Mouse (Mus musculus) brain, embryonic 14.5 days (tissue): ENCODE data around the gene Prap1. TPM values are rescaled to one million over a fixed set of nuclear protein-coding genes. Genes with fewer than 3 reads are reported as not detected.
A peak's percentile ranks its signal among the peaks of the same experiment; 100 is the strongest.

Experiments used
- DNase-seq: peaks from one replicate; pipeline ENCODE4 v3.0.0-alpha.2; 2011; ENCODE audit warnings: low read depth
- CTCF ChIP-seq: fragments of 200-500 bp; IDR thresholded peaks from 2 replicates; pipeline ENCODE4 v1.5.1; 2012; ENCODE audit warnings: inconsistent platforms, mild to moderate bottlenecking, moderate library complexity, borderline replicate concordance; ENCODE audit not compliant: insufficient read depth, insufficient read length; ENCODE audit errors: extremely low read depth
- POLR2A ChIP-seq: fragments of 200-500 bp; IDR thresholded peaks from 2 replicates; pipeline ENCODE4 v1.6.1; 2012; ENCODE audit warnings: mild to moderate bottlenecking, inconsistent platforms, borderline replicate concordance; ENCODE audit not compliant: poor library complexity, insufficient read depth, insufficient read length, severe bottlenecking; ENCODE audit errors: extremely low read depth
- polyA plus RNA-seq: library from polyadenylated mRNA; depleted of rRNA; stranded (reverse); fragments of >200 nt; gene quantifications from 2 replicates; pipeline ENCODE4 v1.2.3, GENCODE M21; 2012

The Prap1 gene
- polyA plus RNA-seq, 1 experiment = 6.4 TPM

DNA sequence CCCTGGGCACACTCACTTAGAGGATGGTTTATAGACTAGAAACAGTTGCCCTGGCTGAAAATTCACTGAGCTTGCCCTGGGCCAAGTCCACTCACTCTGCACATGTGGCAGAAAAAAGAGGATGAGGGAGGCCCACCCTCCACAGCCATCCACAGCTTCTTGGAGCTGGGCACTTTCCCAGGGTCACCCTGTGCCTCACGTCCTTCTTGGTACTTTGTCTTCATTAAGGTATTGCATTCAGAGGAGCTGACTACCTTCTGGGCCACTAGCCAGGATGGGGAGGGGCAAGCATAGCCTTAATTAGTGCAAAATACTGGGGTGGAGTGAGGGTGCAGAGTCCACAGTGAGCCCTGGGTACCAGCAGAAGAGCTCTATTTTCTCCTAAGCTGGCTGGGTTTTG, 2.4 kb downstream of the Prap1 start:
- TF ChIP-seq POLR2A (no peak), CTCF (no peak)
- peak; percentile 31 for DNase-seq

DNA sequence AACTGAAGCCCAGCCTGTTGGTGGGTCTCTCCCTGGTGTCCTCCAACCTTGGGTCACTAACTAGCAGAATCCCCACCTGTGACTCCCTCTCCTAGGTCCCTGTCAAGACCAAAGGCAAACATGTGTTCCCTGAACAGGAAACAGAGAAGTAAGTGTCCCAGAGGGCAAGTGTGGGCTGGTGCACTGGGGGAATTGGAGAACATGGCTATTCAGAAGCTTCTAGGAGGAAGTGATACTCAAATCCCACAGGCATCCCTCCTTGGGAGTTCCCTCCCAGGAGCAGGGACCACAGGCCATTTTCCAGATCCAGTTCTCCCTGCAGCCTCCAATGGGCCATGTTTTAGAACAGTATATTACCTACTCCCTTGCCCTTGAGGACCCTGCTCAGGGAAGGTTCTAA, 2.9 kb downstream of the Prap1 start:
- TF ChIP-seq POLR2A (no peak), CTCF (no peak)
- DNase-seq = no peak

DNA sequence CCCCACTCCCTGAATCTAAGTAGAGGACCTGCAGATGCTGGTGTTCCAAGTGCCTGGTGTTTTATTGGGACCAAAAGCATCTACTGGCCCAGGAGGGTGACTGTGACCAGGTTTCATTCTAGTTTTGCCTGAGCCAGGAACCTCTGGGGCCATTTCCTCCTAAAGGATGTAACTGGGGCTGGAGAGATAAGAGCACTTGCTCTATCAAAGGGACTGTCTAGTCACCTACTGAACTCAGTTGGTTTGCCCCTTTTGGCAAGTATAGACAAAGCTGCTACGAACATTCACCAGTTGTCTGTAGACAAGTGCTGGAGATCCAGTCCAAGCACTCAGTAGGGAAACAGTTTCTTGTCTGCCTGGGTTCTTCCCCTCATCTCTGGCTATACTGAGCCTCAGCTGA, 5.3 kb downstream of the Prap1 start:
- no peak for TF ChIP-seq CTCF
- no peak for TF ChIP-seq POLR2A
- no peak for DNase-seq

DNA sequence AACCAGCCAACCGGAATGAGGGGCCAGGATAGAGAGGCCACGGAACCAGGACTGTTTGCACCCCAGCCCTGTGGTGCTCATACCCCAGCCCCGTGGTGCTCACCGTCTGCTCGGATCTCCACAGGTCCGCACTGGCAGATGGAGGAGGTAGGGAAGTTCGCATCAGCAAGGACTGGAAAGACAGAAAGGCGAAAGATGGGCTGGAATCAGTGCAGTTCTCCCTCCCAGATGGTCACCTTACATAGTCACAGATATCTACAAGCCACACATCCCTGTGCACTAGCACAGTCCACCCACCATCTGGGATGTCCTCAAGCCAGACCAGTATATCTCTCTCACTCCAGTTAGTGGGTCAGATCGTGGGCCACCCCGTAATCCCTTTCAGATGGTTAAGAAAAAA, 8.3 kb downstream of the Prap1 start:
- TF ChIP-seq CTCF (no peak), POLR2A (no peak)

DNA sequence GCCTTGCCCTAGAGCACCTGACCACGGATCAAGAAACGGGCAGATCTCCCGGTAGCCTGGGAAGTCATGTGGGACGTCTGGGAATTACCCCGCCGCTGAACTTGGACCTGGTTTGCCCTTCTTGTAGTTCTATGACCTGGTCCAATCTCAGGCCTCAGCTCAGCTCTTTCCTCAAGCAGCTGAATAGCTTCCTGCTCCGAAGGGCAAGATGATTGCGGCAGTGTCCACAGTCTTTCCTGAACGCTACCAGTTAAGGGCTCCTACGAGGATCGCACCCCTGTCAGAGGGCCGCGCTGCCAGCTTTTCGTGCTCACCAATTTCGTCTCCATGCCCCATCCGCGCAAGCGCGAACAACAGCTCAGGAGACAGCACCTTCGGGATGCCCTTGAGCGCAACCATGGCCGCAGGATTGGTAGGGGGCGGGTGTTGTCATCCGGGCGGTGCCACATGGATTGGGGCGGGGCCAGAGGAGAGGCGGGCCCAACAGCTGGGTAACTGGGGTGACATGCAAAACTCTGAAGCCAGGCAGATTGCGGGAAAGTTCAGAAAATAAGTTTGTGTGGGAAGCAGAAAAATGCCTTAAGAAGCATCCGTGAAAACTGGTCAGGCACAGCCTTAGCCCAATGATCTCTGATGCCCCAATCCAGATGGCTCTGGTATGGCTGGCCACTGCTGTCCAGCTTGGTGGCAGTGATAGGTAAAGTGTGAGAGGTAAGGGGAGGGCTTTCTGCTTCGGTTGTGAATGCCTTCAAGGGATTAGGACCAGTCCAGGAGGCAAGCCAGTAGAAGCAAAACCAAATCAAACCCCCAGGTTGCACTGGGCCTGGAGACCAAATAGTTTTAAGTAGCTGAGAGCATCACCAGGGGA, 9.0 kb downstream of the Prap1 start, which contains the start of gene Fuom:
Gene Fuom, minus strand, starts transcription at position 449 of the 868 bp plus-strand sequence.
- TF ChIP-seq CTCF = no peak
- no peak; the same call in 1 of the 2 replicates for TF ChIP-seq POLR2A
- peak; percentile 86 for DNase-seq

More for the DNA sequence above, 8.3 kb downstream of the Prap1 start:
- DNase-seq = no peak

DNA sequence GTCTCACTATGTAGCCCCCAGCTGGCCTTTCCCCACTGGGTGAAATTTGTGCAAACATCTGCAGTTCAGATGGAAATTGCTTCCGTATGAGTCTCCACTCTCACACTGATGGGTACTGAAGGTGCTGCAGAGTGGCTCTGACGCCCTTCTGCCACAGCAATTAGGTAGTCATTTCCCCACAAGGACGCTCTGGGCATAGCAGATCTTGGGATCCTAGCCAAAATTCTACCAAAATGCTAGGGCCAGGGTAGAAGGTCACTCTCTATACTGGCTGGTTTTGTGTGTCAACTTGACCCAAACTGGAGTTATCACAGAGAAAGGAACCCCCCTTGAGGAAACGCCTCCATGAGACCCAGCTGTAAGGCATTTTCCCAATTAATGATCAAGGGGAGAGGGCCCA, 10.8 kb downstream of the Prap1 start:
- no peak for DNase-seq
- TF ChIP-seq POLR2A (no peak), CTCF (no peak)

DNA sequence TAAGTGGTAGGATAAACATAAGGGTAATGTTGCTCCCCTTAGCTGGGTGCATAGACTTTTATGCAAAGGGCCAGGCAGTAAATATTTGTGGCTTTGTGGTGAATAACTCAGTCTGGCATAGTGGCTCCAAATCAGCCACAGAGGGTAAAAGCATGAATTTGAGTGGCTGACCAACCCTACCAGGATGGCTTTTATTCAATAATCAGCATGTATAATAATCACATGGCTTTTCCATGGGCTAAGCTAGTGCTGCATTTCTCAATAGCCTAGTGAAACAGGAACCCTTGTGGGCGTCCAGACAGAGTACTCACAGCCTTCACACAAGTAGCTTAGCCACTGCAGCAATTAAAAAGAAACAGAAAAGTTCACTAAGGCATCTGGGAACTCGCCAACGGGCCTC, 18.7 kb downstream of the Prap1 start:
- TF ChIP-seq POLR2A (no peak), CTCF (no peak)
- no peak for DNase-seq

DNA sequence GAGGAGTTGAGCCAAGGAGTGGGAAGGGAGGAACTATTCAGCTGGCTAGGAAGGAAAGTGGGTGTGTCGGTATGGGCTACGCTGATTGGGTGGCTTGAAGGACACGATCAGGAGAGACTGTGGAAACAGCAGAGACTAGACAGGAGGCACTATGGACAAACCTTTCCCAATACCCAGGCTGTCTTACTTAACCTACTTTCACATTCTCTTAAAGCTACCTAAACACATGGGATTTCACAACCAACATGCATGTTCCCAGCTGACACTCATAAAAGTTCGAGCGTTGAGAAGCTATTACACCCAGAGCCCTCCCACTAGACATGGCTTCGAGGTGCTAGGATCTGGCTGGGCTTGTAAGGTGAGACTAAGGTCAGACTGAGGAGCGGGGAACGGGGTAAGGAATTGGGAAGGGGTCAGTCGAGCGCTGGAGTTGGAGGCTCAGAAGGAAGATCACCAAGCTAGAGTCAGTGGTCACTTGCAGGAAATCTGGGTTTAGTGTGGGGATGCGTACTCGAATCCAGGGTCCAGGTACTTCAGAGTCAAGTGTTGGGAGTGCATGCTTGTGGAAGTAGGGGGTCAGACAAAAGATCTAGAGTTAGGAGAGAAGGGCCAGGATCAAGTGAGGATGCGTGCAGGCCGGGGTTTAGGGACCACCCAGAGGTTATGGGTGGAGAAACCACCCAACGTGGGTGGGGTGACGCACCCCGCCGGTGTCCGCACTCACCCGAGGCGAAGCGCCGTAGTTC, 22.6 kb downstream of the Prap1 start, which contains the start of gene Paox:
Gene Paox, plus strand, starts transcription at position 217 of the 746 bp plus-strand sequence.
- DNase-seq = peak; percentile 80
- no peak for TF ChIP-seq POLR2A
- no peak for TF ChIP-seq CTCF

DNA sequence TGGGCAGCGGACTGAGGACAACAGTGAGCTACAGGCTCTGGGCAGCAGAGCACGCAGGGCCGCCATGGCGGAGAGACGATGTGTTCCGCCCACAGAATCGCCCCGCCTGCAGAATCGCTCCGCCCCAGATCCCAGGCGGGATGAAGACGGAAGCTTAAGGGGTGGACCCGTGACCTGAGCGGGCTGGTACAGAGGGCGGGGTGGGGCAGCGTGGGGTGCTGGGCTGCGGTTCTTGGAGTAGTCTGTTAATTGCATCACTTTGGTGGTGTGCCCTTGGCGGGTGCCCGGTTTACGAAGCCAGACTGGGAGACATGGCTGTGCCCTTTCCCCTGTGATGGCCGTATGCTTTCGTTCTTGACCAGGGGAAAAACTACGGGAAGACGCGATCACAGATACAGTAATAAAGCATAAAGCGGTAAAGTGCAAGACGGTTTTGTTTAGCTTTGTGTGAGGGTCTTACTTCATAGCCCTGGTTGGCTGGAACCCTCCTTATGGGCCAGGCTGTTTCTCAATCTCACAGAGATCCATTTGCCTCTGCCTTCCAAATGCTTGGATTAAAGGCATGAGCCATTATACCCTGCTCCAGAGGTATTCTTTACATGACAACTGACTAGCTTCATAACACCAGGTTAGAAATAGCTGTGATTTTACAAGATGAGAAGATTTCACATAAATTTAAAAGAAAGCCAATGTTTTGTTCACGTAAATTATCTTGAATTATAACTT, 23.3 kb downstream of the Prap1 start, which contains the start of gene Echs1:
Gene Echs1, minus strand, starts transcription at position 148 of the 726 bp plus-strand sequence.
- peak; percentile 76; the same call in 1 of the 2 replicates for TF ChIP-seq POLR2A
- TF ChIP-seq CTCF = no peak
- peak; percentile 94 for DNase-seq

DNA sequence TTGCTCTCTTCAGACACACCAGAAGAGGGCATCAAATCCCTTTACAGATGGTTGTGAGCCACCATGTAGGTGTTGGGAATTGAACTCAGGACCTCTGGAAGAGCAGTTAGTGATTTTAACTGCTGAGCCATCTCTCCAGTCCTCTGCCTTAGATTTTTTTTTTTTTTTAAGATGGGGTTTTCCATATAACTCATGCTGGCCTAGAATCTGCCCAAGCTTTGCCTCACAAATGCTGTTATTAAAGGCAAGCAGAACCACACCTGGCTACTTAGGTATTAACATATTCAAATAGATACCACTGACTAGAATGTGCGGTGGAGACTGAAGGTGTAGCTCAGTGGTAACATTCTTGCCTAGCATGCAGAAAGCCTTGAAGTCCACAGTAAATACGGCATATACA, 27.3 kb downstream of the Prap1 start:
- TF ChIP-seq CTCF (no peak), POLR2A (no peak)
- DNase-seq = no peak

DNA sequence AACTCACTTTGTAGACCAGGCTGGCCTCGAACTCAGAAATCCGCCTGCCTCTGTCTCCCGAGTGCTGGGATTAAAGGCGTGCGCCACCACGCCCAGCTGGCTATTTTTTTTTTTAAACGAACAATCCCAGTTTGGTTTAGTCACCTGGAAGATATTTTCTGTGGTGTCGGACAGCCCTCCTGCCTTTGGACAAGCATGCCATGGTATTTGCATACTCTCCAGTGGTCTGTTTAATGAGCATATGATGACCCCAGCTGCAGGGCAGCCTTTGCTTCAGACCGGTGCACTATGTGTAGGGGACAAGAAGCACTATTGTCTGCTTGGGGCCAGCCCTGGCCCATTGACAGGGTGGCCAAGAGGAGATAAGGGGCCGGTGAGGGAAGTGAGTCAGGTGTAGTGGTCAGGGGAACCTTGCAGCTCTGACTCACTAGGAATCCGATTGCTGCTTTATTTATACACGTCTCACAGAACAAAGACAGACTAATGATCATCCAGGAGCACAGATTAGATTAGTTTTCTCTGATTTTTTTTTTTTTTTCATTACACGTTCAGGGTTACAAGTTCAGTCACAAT, 28.2 kb downstream of the Prap1 start:
- no peak for DNase-seq
- TF ChIP-seq POLR2A = no peak
- no peak for TF ChIP-seq CTCF

DNA sequence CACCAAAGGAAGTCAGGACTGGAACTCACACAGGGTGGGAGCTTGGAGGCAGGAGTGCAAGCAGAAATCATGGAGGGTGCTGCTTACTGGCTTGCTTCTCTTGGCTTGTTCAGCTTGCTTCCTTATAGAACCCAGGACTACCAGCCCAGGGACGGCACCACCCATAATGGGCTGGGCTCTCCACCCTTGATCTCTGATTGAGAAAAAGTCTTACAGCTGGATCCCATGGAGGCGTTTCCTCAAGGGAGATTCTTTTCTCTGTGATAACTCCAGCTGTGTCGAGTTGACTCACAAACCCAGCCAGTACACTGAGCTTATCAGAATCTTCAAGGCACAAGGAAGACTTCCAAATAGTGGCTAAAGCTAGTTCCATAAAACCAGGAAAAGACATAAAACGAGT, 29.6 kb downstream of the Prap1 start:
- no peak for DNase-seq
- TF ChIP-seq POLR2A (no peak), CTCF (no peak)
